Mouse (Mus musculus) thymus, postnatal 4 days (tissue): ENCODE measurements around the gene Ktn1.
A peak's percentile ranks its signal among the peaks of the same experiment; 100 is the strongest.

ENCODE experiments used
- DNase-seq: peaks from one replicate; pipeline ENCODE4 v3.0.0; 2021

Ktn1 gene

GRCm38 (mm10) chr14:47665061-47665778 is 17.0 kb downstream of the Ktn1 start:
- DNase-seq: no peak

- no peak for DNase-seq
These were observed 19.8 kb downstream of the Ktn1 start for GRCm38 (mm10) chr14:47668096-47668495.

GRCm38 (mm10) chr14:47682886-47683285 is 34.6 kb downstream of the Ktn1 start:
- no peak for DNase-seq

GRCm38 (mm10) chr14:47684579-47684978 is 36.3 kb downstream of the Ktn1 start:
- DNase-seq: no peak

- no peak for DNase-seq
These were observed 50.9 kb downstream of the Ktn1 start for GRCm38 (mm10) chr14:47699126-47699525.

- DNase-seq: no peak
These were observed 61.3 kb downstream of the Ktn1 start for GRCm38 (mm10) chr14:47709546-47709945.

GRCm38 (mm10) chr14:47715771-47716170 is 67.5 kb downstream of the Ktn1 start:
- no peak for DNase-seq

- no peak for DNase-seq
These were observed 69.8 kb downstream of the Ktn1 start for GRCm38 (mm10) chr14:47717916-47718606.

GRCm38 (mm10) chr14:47720023-47720422 is 71.8 kb downstream of the Ktn1 start:
- DNase-seq: no peak

GRCm38 (mm10) chr14:47723035-47723434 is 74.8 kb downstream of the Ktn1 start:
- DNase-seq: no peak

- DNase-seq: no peak
These were observed 80.3 kb downstream of the Ktn1 start for GRCm38 (mm10) chr14:47728594-47728993.

GRCm38 (mm10) chr14:47735354-47735753 is 87.1 kb downstream of the Ktn1 start:
- DNase-seq: no peak

- DNase-seq: no peak
These were observed 88.2 kb downstream of the Ktn1 start for GRCm38 (mm10) chr14:47736471-47736870.

- no peak for DNase-seq
These were observed 92.2 kb downstream of the Ktn1 start for GRCm38 (mm10) chr14:47740316-47740996.

- DNase-seq: no peak
These were observed 92.8 kb downstream of the Ktn1 start for GRCm38 (mm10) chr14:47741046-47741445.

GRCm38 (mm10) chr14:47742674-47743073 is 94.4 kb downstream of the Ktn1 start:
- no peak for DNase-seq

GRCm38 (mm10) chr14:47745086-47745485 is 96.8 kb downstream of the Ktn1 start:
- DNase-seq: no peak

- DNase-seq: no peak
These were observed 99.3 kb downstream of the Ktn1 start for GRCm38 (mm10) chr14:47747536-47747935.

- no peak for DNase-seq
These were observed 100.5 kb downstream of the Ktn1 start for GRCm38 (mm10) chr14:47748714-47749113.

GRCm38 (mm10) chr14:47751422-47752205 is 103.4 kb downstream of the Ktn1 start:
- DNase-seq: peak; percentile 62

GRCm38 (mm10) chr14:47753561-47753960 is 105.3 kb downstream of the Ktn1 start:
- no peak for DNase-seq

- DNase-seq: no peak
These were observed 106.1 kb downstream of the Ktn1 start for GRCm38 (mm10) chr14:47754253-47754897.
